Mouse (Mus musculus) left cerebral cortex, postnatal 14 days (tissue): ENCODE measurements around the gene Pglyrp3. TPM values are rescaled to one million over a fixed set of nuclear protein-coding genes. Genes with fewer than 3 reads are reported as not detected.
A peak's percentile ranks its signal among the peaks of the same experiment; 100 is the strongest.
"Not testable (repeated sequence)": the region's sequence is repeated elsewhere in the genome, so short reads cannot be mapped to it uniquely, and the experiment has no call there.

Experiments used
- DNase-seq, 2 experiments: peaks; one replicate each; pipeline ENCODE4 v3.0.0; 2021 to 2022; ENCODE audit warnings: low spot score in 2 of 2, mixed read lengths in 1 of 2
- intact Hi-C: fragments of 180-260 bp; cut with DNase I; formaldehyde crosslinking; loops from one replicate; pipeline ENCODE4 v1.15.1; 2025
- long read RNA-seq, 2 experiments: library from polyadenylated mRNA; stranded (forward); transcript quantifications; one replicate each; pipeline ENCODE4 v2.0.0; 2021
- microRNA-seq, 2 experiments: library from miRNA; unstranded; fragments of <30 nt; microRNA quantifications; one replicate each; pipeline ENCODE4 v1.2.0; 2022
- total RNA-seq, 2 experiments: library from RNA; stranded (reverse); gene quantifications; 2 replicates each; pipeline ENCODE4 v1.2.3; 2021

The Pglyrp3 gene
- total RNA-seq: not detected
- long read RNA-seq, experiment 1: 0 reads
- long read RNA-seq, experiment 2: 0 reads

GRCm38 (mm10) chr3:92014283-92014682 lies at the start of gene Pglyrp3:
Gene Pglyrp3 (plus strand): TSS chr3:92014583.
- intact Hi-C loops: no loop called here
- DNase-seq: no peak

- intact Hi-C loops: no loop called here
- DNase-seq: no peak
Measured at GRCm38 (mm10) chr3:92011001-92011400, 3.4 kb upstream of the Pglyrp3 start.

- intact Hi-C loops, DNase-seq: not testable (repeated sequence)
Measured at GRCm38 (mm10) chr3:92024541-92024940, 10.2 kb downstream of the Pglyrp3 start.

DNA sequence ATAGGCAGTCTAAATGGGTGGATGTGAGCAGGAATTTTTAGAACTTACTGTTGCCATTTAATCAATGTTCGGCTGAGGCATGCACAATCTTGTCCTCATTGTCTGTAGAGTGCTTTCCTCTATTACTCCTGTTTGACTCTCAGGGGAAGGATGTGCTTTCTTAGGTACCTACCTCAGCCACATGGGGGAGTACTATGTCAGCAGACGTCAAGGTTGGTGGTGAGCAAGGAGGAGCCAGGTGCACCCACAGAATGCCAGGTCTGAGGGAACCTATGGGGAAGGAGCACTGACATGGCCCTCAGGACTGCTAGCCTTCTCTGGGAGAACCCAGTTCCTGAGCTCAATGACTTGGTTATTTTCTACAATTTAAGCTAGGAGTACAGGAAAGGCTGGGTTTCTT lies 18.8 kb downstream of the Pglyrp3 start:
- intact Hi-C loops: no loop called here
- no peak for DNase-seq

DNA sequence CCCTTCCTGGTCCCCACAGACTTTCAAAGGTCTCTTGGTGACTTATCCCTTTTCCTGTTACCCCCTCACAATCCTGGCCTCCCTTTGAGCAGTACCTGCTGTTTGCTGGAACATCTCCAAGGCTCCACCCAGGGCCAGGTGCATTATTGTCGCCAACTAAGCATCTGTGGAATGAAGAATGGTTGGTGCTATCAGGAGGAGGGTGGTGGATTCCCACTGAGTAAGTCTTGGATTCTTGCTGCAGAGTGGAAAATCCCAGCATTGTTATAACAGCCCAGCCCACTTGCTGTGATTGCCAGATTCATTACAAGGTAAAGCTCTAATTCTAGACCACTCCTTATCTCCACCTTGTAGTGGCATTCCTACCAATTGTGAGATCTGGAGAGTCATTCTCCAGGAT lies 19.5 kb downstream of the Pglyrp3 start:
- intact Hi-C loops: no loop called here
- DNase-seq: no peak

- intact Hi-C loops: loop anchor here (1.0 kb wide), 1 partner anchor 56 kb away; no protein-coding TSS in a partner anchor
- DNase-seq: peak; percentile 35 to 55
Measured at GRCm38 (mm10) chr3:92050382-92051054, 36.1 kb downstream of the Pglyrp3 start.

- intact Hi-C loops: no loop called here
- peak; percentile 65 to 69 for DNase-seq
Measured at GRCm38 (mm10) chr3:92080462-92081284, 66.3 kb downstream of the Pglyrp3 start.

Small RNA genes lying within 50 kb of the gene (microRNA-seq; reads per million reads assigned to microRNA genes)
- gene Gm23697 (0 reads per million in 2 experiments), gene Gm25145 (0 reads per million in 2 experiments)

Other genes with a start within 250 kb of the Pglyrp3 start
- gene Lor, start 68.6 kb downstream of the Pglyrp3 start, total RNA-seq: 1 to 10 TPM; 3.1 to 3.7 TPM
- not detected for gene Prr9, start 109.4 kb downstream of the Pglyrp3 start, total RNA-seq
- gene Lelp1, start 128.2 kb downstream of the Pglyrp3 start, total RNA-seq: not detected
- not detected for gene Sprr2a1, start 201.2 kb downstream of the Pglyrp3 start, total RNA-seq
- gene Sprr2a2, start 201.3 kb downstream of the Pglyrp3 start, total RNA-seq: not detected